Mouse (Mus musculus) midbrain, embryonic 12.5 days (tissue): ENCODE measurements around the gene Krtap10-4. TPM values are rescaled to one million over a fixed set of nuclear protein-coding genes. Genes with fewer than 3 reads are reported as not detected.
"Not testable (repeated sequence)": the region's sequence is repeated elsewhere in the genome, so short reads cannot be mapped to it uniquely, and the experiment has no call there.

Source experiments
- ATAC-seq: fragments of 200-750 bp; cut with Nextera tagmentation; 2 replicates; pipeline ENCODE4 v1.8.0; 2017; ENCODE audit warnings: low read depth, moderate TSS enrichment, moderate library complexity; ENCODE audit not compliant: low FRiP score
- H3K27ac ChIP-seq: fragments of 300-500 bp; sonication (generic); replicated peaks from 2 replicates; pipeline ENCODE4 v1.5.1; 2016; ENCODE audit warnings: mild to moderate bottlenecking
- H3K27me3 ChIP-seq: fragments of 300-500 bp; sonication (generic); 2 replicates; pipeline ENCODE4 v1.6.1; 2016; ENCODE audit warnings: mild to moderate bottlenecking
- H3K36me3 ChIP-seq: fragments of 300-500 bp; sonication (generic); 2 replicates; pipeline ENCODE4 v1.6.1; 2016
- H3K4me1 ChIP-seq: fragments of 300-500 bp; sonication (generic); 2 replicates; pipeline ENCODE4 v1.6.1; 2016
- H3K4me2 ChIP-seq: fragments of 300-500 bp; sonication (generic); replicated peaks from 2 replicates; pipeline ENCODE4 v1.6.1; 2016; ENCODE audit warnings: mild to moderate bottlenecking, moderate library complexity
- H3K4me3 ChIP-seq: fragments of 300-500 bp; sonication (generic); 2 replicates; pipeline ENCODE4 v1.5.1; 2016; ENCODE audit warnings: mild to moderate bottlenecking
- H3K9ac ChIP-seq: fragments of 300-500 bp; sonication (generic); replicated peaks from 2 replicates; pipeline ENCODE4 v1.6.1; 2016; ENCODE audit warnings: mild to moderate bottlenecking, moderate library complexity
- H3K9me3 ChIP-seq: fragments of 300-500 bp; sonication (generic); 2 replicates; pipeline ENCODE4 v1.6.1; 2016; ENCODE audit warnings: mild to moderate bottlenecking
- WGBS: fragments of 180-500 bp; shearing (Covaris S2); methylation state at CpG from one replicate; pipeline ENCODE4 v1.1.7; 2016; 5-methylcytosine and 5-hydroxymethylcytosine counted together
- polyA plus RNA-seq: library from polyadenylated mRNA; unstranded; fragments of >200 nt; fragmentation: Nextera tagmentation; extraction: Ambion mirVana; gene quantifications from 2 replicates; pipeline ENCODE4 v1.2.1, GENCODE M21; 2016

The Krtap10-4 gene
- polyA plus RNA-seq, 1 experiment from 2014 or later: not detected

GRCm38 (mm10) chr10:77819203-77819602 lies 7.7 kb downstream of the Krtap10-4 start:
- no peaks in the 10 kb centered on the region for H3K36me3 ChIP-seq
- H3K4me1 ChIP-seq: no peaks in the 10 kb centered on the region
- H3K9me3 ChIP-seq: peaks cover 3% of the 10 kb centered on the region; the same call in 1 of the 2 replicates
- no peak overlapping the region for H3K27ac ChIP-seq
- H3K9ac ChIP-seq: no peak overlapping the region
- no peak overlapping the region for H3K4me3 ChIP-seq
- H3K27me3 ChIP-seq: peaks cover 3% of the 10 kb centered on the region; the same call in 1 of the 2 replicates
- 22% methylated on average over 4 of the region's 4 CpGs for WGBS
- no peak overlapping the region for H3K4me2 ChIP-seq
- no peak for ATAC-seq

- no peaks in the 10 kb centered on the region for H3K4me1 ChIP-seq
- H3K4me3 ChIP-seq: no peak overlapping the region
- peaks cover 3% of the 10 kb centered on the region; the same call in 1 of the 2 replicates for H3K9me3 ChIP-seq
- no peak overlapping the region for H3K9ac ChIP-seq
- H3K27me3 ChIP-seq: peaks cover 3% of the 10 kb centered on the region; the same call in 1 of the 2 replicates
- H3K27ac ChIP-seq: no peak overlapping the region
- no peaks in the 10 kb centered on the region for H3K36me3 ChIP-seq
- 92% methylated on average over 4 of the region's 4 CpGs for WGBS
- no peak for ATAC-seq
- H3K4me2 ChIP-seq: no peak overlapping the region
Measured at GRCm38 (mm10) chr10:77818523-77818922, 8.4 kb downstream of the Krtap10-4 start.

DNA sequence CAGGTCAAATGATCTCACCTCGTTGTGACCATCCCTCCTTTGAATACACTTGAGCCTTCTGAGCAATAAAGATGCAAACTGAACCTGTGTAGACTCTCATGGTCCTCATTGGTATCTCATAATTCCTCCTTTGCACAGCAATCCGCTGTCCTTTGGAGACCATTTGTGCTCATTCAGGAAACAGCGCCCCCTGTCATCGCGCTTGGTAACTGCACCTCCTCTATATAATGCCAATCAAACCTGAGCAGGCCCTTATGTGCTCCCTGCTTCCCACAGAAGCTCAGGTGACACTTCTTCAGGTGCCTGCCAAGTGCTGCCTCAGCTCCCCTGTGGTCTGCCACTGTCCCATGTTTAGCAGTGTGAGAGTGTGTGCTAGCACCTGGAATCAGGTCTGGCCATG lies 11.4 kb downstream of the Krtap10-4 start:
- WGBS: 43% methylated on average over 5 of the region's 5 CpGs
- no peak overlapping the region for H3K4me2 ChIP-seq
- ATAC-seq: no peak
- no peaks in the 10 kb centered on the region for H3K36me3 ChIP-seq
- no peaks in the 10 kb centered on the region for H3K9me3 ChIP-seq
- H3K4me1 ChIP-seq: no peaks in the 10 kb centered on the region
- no peak overlapping the region for H3K9ac ChIP-seq
- H3K27me3 ChIP-seq: peaks cover 3% of the 10 kb centered on the region; the same call in 1 of the 2 replicates
- H3K4me3 ChIP-seq: no peak overlapping the region
- no peak overlapping the region for H3K27ac ChIP-seq

DNA sequence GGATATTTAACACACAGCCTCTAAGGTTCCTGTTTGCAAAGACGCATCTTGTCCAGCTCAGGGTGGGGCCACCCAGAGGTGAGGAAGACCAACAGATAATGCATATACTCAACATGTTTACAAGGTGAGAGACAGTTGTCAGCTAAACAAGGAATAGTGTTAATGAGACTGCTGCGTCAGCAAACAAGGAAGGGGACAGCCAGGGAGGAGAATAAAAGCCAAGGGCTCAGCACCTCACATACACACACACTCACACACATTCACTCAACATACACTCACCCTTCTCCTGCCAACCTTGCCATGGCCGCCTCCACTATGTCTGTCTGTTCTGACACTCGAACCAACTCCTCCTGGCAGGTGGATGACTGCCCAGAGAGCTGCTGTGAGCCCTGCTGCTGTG lies 12.5 kb downstream of the Krtap10-4 start, which contains the start of gene Gm2696:
Gene Gm2696, plus strand, starts transcription at position 301 of the 400 bp plus-strand sequence.
- WGBS: 63% methylated on average over 4 of the region's 4 CpGs
- Histone ChIP-seq H3K27me3 (peaks cover 3% of the 10 kb centered on the region; the same call in 1 of the 2 replicates), H3K36me3 (no peaks in the 10 kb centered on the region), H3K27ac (no peak within 1 kb of the TSS), H3K4me1 (no peaks in the 10 kb centered on the region), H3K9me3 (peaks cover 6% of the 10 kb centered on the region; the same call in 1 of the 2 replicates), H3K9ac (no peak within 1 kb of the TSS), H3K4me2 (no peak within 1 kb of the TSS), H3K4me3 (no peak within 1 kb of the TSS)
- ATAC-seq: no peak

DNA sequence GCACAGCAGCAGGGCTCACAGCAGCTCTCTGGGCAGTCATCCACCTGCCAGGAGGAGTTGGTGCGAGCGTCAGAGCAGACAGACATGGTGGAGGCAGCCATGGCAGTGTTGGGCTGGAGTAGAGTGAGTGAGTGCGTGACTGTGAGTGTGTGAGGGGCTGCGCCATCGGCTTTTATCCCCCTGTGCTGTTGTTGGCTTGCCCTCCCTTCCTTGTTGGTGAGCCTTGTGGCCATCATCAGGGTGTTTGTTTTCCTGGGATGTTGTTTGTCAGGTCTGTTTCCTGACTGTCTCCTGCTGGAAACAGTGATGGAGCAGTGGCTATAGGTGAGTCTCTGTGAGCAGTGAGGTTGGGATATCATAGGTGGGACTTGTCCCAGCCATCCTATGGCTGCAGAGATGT lies 15.2 kb downstream of the Krtap10-4 start, which contains the start of gene Gm9507:
Gene Gm9507, minus strand, starts transcription at position 101 of the 400 bp plus-strand sequence.
- Histone ChIP-seq H3K4me1 (no peaks in the 10 kb centered on the region), H3K9ac (no peak within 1 kb of the TSS), H3K4me3 (no peak within 1 kb of the TSS), H3K9me3 (peaks cover 6% of the 10 kb centered on the region; the same call in 1 of the 2 replicates), H3K27me3 (no peaks in the 10 kb centered on the region), H3K27ac (no peak within 1 kb of the TSS), H3K36me3 (no peaks in the 10 kb centered on the region), H3K4me2 (no peak within 1 kb of the TSS)
- ATAC-seq: no peak
- WGBS: 79% methylated on average over 5 of the region's 5 CpGs

- no peak for ATAC-seq
- Histone ChIP-seq H3K27ac (no peak overlapping the region), H3K4me1 (no peaks in the 10 kb centered on the region), H3K9ac (no peak overlapping the region), H3K4me3 (no peak overlapping the region), H3K9me3 (no peaks in the 10 kb centered on the region), H3K27me3 (no peaks in the 10 kb centered on the region), H3K36me3 (no peaks in the 10 kb centered on the region), H3K4me2 (no peak overlapping the region)
- 86% methylated on average over 3 of the region's 3 CpGs for WGBS
Measured at GRCm38 (mm10) chr10:77804095-77804494, 22.8 kb downstream of the Krtap10-4 start.

DNA sequence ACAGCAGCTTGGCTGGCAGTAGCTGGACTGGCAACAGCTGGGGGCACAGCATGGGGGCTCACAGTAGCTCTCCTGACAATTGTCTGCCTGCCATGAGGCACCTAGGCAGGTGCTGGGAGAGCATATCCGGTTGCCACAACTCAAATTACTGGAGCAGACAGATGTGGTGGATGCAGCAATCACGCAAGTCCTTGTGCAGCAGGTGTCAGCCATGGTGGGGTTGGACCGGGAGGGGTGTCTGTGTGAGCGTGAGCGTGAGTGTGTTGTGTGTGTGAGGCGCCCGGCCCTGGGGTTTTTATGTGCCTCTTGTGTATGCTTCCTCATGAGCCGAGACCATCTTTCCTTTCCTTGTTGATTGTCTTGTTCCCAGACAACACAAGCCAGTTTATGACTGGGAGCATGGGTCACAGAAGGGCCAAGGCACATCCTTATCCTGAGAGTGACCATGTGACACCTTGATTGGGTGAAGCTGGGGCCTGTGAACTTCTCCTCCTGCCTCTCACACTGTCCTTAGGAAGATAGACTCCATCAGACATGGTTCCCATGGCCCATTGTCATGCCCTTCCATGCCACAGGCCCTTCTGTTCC lies 27.9 kb downstream of the Krtap10-4 start, which contains the start of gene Gm19668:
Gene Gm19668, minus strand, starts transcription at position 213 of the 588 bp plus-strand sequence.
- ATAC-seq: peak; percentile 23; the same call in 1 of the 2 replicates
- 68% methylated on average over 8 of the region's 8 CpGs for WGBS
- Histone ChIP-seq H3K4me1 (peaks cover 11% of the 10 kb centered on the region; the same call in 1 of the 2 replicates), H3K4me3 (no peak within 1 kb of the TSS), H3K4me2 (no peak within 1 kb of the TSS), H3K27ac (peak within 1 kb of the TSS; percentile 52), H3K36me3 (no peaks in the 10 kb centered on the region), H3K9ac (no peak within 1 kb of the TSS; the same call in 1 of the 2 replicates), H3K27me3 (no peaks in the 10 kb centered on the region), H3K9me3 (no peaks in the 10 kb centered on the region)

- ATAC-seq, H3K9ac ChIP-seq, H3K4me2 ChIP-seq, H3K27me3 ChIP-seq, H3K4me3 ChIP-seq, H3K36me3 ChIP-seq, H3K9me3 ChIP-seq: not testable (repeated sequence)
- WGBS: 28% methylated on average over 3 of the region's 3 CpGs
- Histone ChIP-seq H3K4me1 (peaks cover 11% of the 10 kb centered on the region; the same call in 1 of the 2 replicates), H3K27ac (peak overlapping the region; percentile 52)
Measured at GRCm38 (mm10) chr10:77798164-77798920, 28.6 kb downstream of the Krtap10-4 start.

DNA sequence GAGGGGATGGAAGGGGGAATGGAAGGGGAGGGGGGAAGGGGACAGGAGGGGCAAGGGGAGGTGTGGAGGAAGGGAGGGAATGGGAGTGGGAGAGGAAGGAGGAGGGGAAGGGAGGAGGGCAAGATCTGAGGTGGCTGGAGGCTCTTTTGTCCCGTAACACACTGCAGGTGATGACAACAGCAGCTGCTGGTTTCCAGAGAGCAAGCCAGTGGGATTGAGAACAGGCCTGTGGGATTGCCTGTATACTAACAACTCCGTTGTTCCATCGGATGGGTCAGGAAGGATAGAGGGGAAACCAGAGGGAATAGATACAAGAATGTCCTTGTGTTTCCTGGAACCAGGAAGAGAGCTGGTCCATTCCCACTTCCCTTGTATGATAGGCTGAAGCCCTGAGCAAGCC lies 29.2 kb downstream of the Krtap10-4 start:
- Histone ChIP-seq H3K4me1 (peaks cover 11% of the 10 kb centered on the region; the same call in 1 of the 2 replicates), H3K27me3 (no peaks in the 10 kb centered on the region), H3K9me3 (no peaks in the 10 kb centered on the region), H3K4me3 (no peak overlapping the region), H3K36me3 (no peaks in the 10 kb centered on the region), H3K9ac (no peak overlapping the region; the same call in 1 of the 2 replicates), H3K27ac (peak overlapping the region; percentile 52), H3K4me2 (no peak overlapping the region)
- no peak for ATAC-seq
- WGBS: 13% methylated on average over 3 of the region's 3 CpGs

DNA sequence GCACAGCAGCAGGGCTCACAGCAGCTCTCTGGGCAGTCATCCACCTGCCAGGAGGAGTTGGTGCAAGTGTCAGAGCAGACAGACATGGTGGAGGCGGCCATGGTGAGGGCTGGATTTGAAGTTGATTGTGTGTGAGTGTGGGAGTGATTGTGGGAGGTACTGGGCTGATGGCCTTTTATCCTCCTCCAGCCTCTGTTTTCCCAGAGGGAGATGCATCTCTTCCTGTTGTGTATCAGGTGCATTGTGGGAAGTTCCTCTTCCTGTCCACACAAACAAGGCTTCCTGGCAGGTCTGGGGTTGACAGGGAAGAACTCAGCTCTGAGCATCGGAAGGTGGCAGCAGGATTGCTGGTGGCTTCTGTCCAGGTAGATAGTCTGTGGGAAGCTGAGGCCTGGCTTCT lies 31.9 kb downstream of the Krtap10-4 start, which contains the start of gene Gm9639:
Gene Gm9639, minus strand, starts transcription at position 101 of the 400 bp plus-strand sequence.
- H3K4me1 ChIP-seq: peaks cover 11% of the 10 kb centered on the region; the same call in 1 of the 2 replicates
- no peaks in the 10 kb centered on the region for H3K27me3 ChIP-seq
- H3K9ac ChIP-seq: no peak within 1 kb of the TSS
- no peaks in the 10 kb centered on the region for H3K9me3 ChIP-seq
- no peaks in the 10 kb centered on the region for H3K36me3 ChIP-seq
- 61% methylated on average over 2 of the region's 2 CpGs for WGBS
- no peak within 1 kb of the TSS for H3K4me3 ChIP-seq
- ATAC-seq: no peak
- no peak within 1 kb of the TSS for H3K4me2 ChIP-seq
- H3K27ac ChIP-seq: no peak within 1 kb of the TSS

- WGBS: 82% methylated on average over 2 of the region's 2 CpGs
Measured at GRCm38 (mm10) chr10:77788621-77789020, 38.3 kb downstream of the Krtap10-4 start.

GRCm38 (mm10) chr10:77787876-77788275 lies 39.0 kb downstream of the Krtap10-4 start, which contains the start of gene Gm7137:
Gm7137 (minus strand) TSS chr10:77788200.
- WGBS: 63% methylated on average over 1 of the region's 1 CpGs
- H3K4me2 ChIP-seq: not testable (repeated sequence)

More at GRCm38 (mm10) chr10:77788621-77789020, 38.3 kb downstream of the Krtap10-4 start:
- H3K36me3 ChIP-seq: no peaks in the 10 kb centered on the region
- H3K27ac ChIP-seq: no peak overlapping the region
- no peaks in the 10 kb centered on the region for H3K4me1 ChIP-seq
- ATAC-seq: no peak
- no peak overlapping the region for H3K4me2 ChIP-seq
- no peak overlapping the region for H3K9ac ChIP-seq
- H3K27me3 ChIP-seq: no peaks in the 10 kb centered on the region
- H3K4me3 ChIP-seq: no peak overlapping the region
- H3K9me3 ChIP-seq: no peaks in the 10 kb centered on the region

More at GRCm38 (mm10) chr10:77787876-77788275, 39.0 kb downstream of the Krtap10-4 start, which contains the start of gene Gm7137:
- not testable (repeated sequence) for H3K4me1 ChIP-seq, H3K36me3 ChIP-seq, H3K9me3 ChIP-seq, H3K4me3 ChIP-seq, ATAC-seq, H3K27me3 ChIP-seq, H3K27ac ChIP-seq, H3K9ac ChIP-seq
